Mouse (Mus musculus): ENCODE measurements around the gene Omp. TPM values are rescaled to one million over a fixed set of nuclear protein-coding genes. Genes with fewer than 3 reads are reported as not detected.
A peak's percentile ranks its signal among the peaks of the same experiment; 100 is the strongest.
"Not testable (repeated sequence)": the region's sequence is repeated elsewhere in the genome, so short reads cannot be mapped to it uniquely, and the experiment has no call there.

Gene Omp
- 0.56 and 0.62 TPM in 2 replicates for polyA plus RNA-seq (2015; fragmentation: Nextera tagmentation; extraction: Ambion mirVana)

DNA sequence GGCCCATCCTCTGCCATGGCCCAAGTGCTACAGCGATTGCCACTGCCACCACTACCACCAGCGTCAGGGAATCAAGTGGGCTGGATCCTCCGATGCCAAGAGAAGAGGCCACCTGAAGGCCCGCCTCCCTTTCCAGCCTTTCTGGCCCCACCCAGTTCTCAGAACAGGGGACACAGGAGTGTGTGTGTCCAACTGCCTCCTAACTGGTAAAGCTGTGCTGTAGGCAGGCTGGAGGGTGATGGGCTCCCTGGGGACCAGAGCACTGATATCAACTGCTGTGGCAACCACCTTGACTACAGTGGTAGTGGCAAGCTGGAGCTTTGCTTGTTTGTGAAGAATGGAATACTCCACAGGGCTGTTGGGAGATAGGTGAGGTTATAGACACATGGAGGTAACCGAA, at the start of gene Omp:
Omp (minus strand) TSS at position 101 of the 400 bp plus-strand sequence.
- Histone ChIP-seq H3K27ac (replicated peaks) (no peak within 1 kb of the TSS), H3K36me3 (no peaks in the 10 kb centered on the region), H3K9me3 (no peaks in the 10 kb centered on the region), H3K4me1 (replicated peaks) (peaks cover 29% of the 10 kb centered on the region), H3K4me2 (no peak within 1 kb of the TSS), H3K27me3 (no peaks in the 10 kb centered on the region), H3K9ac (no peak within 1 kb of the TSS), H3K4me3 (no peak within 1 kb of the TSS)
- WGBS: 86% methylated on average over 5 of the region's 5 CpGs
- ATAC-seq (ENCODE audit: low FRiP score, low read depth): no peak

DNA sequence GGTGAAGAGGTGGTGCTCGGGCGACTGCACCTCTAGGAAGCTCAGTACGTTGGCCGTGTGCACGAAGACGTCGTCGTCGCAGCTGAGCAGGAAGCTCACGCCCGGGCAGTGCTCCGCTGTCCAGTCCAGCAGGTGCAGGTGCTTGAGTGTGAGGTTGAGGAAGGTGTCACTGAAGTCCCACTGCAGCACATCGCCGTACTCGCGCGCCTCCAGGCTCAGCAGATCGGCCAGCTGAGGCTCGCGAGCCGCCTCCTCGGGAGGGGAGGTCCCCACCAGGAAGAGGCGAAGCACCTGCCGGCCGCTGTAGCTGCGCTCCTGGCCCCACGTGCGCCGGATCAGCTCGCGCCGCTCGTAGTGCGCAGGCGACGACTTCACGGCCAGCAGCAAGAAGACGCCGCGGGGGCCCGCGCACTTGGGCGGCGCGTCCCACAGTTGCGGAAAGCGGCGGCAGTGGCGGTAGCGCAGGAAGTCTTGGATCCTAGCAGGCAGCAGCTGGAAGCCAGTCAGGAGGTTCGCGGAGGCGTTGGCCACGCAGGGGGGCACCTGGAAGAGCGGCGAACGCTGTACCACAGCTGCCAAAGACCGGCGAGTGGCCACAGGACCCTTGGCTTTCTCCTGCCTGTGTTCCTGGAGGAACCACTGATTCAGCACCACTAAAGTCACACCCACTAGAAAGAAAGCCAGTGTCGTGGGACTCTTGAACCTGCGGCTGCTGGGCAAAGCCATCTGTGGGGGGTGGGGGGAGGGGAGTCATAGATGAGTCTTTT, 48.9 kb upstream of the Omp start:
- H3K27ac ChIP-seq (replicated peaks): no peak overlapping the region
- H3K4me1 ChIP-seq (replicated peaks): peaks cover 18% of the 10 kb centered on the region
- 2% methylated on average over 61 of the region's 61 CpGs for WGBS
- H3K9me3 ChIP-seq: no peaks in the 10 kb centered on the region
- H3K27me3 ChIP-seq: peaks cover 53% of the 10 kb centered on the region
- ATAC-seq (ENCODE audit: low FRiP score, low read depth): peak; percentile 59
- H3K4me3 ChIP-seq: peak overlapping the region; percentile 46
- H3K4me2 ChIP-seq: peak overlapping the region; percentile 95
- no peaks in the 10 kb centered on the region for H3K36me3 ChIP-seq
- H3K9ac ChIP-seq: peak overlapping the region; percentile 41

DNA sequence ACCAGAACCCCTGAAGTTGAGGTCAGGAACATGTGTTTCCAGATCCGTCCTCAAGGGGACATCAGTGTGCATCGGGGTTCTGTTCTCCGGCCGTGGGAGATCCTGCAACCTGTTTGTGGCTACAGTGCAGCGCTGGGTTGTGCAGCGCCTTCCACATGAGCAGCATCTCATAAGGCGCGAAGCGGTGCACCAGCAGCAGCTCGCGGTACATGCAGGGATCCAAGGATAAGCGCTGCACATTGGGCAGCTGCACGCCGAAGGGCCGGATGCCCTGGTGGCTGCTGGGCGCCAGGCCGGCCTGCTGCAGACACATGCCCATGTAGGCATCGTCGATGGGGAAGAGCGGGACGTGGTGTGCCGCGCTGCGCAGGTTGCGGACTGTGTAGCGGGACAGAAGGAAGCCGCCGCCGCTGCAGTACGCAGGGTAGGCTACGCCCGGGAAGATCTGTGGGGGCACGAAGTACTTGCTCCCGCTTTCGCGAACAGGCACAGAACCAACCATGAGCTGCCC, 48.3 kb upstream of the Omp start:
- Histone ChIP-seq H3K27me3 (peaks cover 51% of the 10 kb centered on the region), H3K4me1 (replicated peaks) (peaks cover 18% of the 10 kb centered on the region), H3K4me2 (peak overlapping the region; percentile 95), H3K4me3 (peak overlapping the region; percentile 46), H3K27ac (replicated peaks) (no peak overlapping the region), H3K9me3 (no peaks in the 10 kb centered on the region), H3K9ac (peak overlapping the region; percentile 41), H3K36me3 (no peaks in the 10 kb centered on the region)
- peak; percentile 73 for ATAC-seq (ENCODE audit: low FRiP score, low read depth)
- WGBS: 3% methylated on average over 36 of the region's 36 CpGs

DNA sequence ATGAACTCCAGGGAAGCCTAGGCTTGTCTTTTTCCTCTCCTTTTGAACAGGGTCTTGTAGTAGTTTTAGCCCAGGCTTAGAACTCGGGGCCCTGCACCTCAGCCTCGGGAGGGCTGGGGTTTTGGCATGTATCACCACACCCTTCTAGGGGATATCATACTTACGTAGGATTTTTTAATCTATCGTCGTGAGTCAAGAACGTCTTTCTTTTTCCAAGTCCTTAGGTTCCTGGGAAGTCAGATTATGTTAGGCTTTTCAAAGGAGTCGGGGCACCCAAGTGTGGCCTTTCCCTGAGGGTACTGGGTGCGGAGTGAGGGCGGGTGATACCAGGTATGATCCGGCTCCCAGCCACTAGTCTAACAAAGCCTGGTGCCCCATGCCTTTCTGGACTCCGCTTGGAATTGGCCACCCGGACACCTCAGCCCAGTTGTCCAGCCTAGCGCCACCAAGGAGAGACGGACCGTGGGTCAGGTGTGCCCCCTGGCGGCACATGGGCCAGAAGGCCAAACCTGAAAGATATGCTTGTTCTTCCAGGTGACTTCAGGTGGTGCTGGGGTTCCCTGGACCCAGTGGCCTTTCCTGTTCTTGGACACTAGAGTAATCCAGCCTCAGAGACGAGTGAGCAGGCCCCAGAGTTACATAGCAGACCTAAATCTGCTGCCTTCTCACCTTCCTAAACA, 46.4 kb upstream of the Omp start:
- Histone ChIP-seq H3K9ac (no peak overlapping the region), H3K4me3 (no peak overlapping the region), H3K9me3 (no peaks in the 10 kb centered on the region), H3K27me3 (peaks cover 42% of the 10 kb centered on the region), H3K4me2 (no peak overlapping the region), H3K4me1 (replicated peaks) (peaks cover 18% of the 10 kb centered on the region), H3K36me3 (no peaks in the 10 kb centered on the region), H3K27ac (replicated peaks) (no peak overlapping the region)
- WGBS: 71% methylated on average over 17 of the region's 17 CpGs
- ATAC-seq (ENCODE audit: low FRiP score, low read depth): no peak

DNA sequence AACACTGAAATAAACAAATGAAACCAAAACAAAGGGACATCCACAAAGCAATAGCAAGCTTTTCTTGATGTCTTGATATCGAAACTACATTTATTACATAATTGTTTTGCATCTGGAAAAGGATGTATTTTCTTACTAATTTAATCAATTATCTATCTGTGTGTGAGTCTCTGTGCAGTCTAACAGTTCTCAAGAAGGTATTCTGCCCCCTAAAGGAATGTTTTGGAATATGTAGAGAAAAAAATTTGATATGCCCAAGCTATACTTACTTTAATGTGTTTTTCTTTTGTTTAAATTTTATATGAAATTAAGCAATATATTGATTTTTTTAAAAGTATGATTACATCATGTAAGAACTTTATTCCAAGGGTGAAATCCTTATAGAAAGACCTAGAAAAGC, 45.3 kb upstream of the Omp start:
- Histone ChIP-seq H3K27ac (replicated peaks) (no peak overlapping the region), H3K27me3 (peaks cover 32% of the 10 kb centered on the region), H3K4me1 (replicated peaks) (peaks cover 18% of the 10 kb centered on the region), H3K9me3 (no peaks in the 10 kb centered on the region), H3K9ac (no peak overlapping the region), H3K4me2 (no peak overlapping the region), H3K4me3 (no peak overlapping the region), H3K36me3 (no peaks in the 10 kb centered on the region)
- no peak for ATAC-seq (ENCODE audit: low FRiP score, low read depth)
- WGBS: 90% methylated on average over 1 of the region's 1 CpGs

DNA sequence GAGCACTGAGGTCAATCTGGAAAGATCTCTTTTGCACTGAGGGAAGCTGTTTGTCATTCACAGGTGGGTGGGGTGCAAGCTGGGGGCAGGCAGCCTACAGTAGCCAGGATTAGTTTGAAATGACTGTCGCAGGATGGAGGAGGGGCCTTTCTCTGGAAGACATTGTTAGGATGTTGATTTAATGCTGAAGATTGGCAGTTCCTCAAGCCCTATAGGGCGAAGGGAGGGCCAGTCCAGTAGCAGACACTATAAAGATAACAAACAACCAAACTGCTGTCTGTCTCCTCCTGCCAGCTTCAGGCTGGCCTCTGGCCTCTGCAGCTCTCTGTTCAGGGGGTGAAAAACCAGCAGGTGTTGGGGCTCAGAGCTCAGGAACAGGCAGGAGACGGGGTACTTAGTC, 44.4 kb upstream of the Omp start:
- H3K27me3 ChIP-seq: peaks cover 26% of the 10 kb centered on the region
- H3K9ac ChIP-seq: no peak overlapping the region
- H3K36me3 ChIP-seq: no peaks in the 10 kb centered on the region
- 49% methylated on average over 3 of the region's 3 CpGs for WGBS
- no peaks in the 10 kb centered on the region for H3K9me3 ChIP-seq
- no peak for ATAC-seq (ENCODE audit: low FRiP score, low read depth)
- H3K4me1 ChIP-seq (replicated peaks): peaks cover 26% of the 10 kb centered on the region
- no peak overlapping the region for H3K4me2 ChIP-seq
- H3K27ac ChIP-seq (replicated peaks): no peak overlapping the region
- no peak overlapping the region for H3K4me3 ChIP-seq

DNA sequence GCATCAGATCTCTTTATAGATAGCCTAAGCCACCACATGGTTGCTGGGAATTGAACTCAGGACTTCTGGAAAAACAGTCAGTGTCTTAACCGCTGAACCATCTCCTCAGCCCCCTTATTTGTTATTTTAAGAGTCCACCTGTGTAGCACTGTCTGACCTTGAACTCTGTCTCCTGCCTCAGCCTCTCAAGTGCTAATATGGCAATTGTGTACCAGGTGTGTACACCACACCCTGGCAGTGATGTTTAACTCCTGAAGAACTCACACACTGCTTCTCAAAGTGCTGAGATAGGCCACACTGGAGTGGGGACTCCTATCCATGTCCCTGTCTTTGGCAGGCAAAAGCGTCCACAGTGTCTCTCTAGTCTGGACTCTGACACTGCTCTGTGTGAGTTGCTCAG, 43.4 kb upstream of the Omp start:
- Histone ChIP-seq H3K9ac (no peak overlapping the region), H3K27ac (replicated peaks) (no peak overlapping the region), H3K4me2 (no peak overlapping the region), H3K36me3 (no peaks in the 10 kb centered on the region), H3K4me3 (no peak overlapping the region), H3K27me3 (peaks cover 26% of the 10 kb centered on the region), H3K9me3 (no peaks in the 10 kb centered on the region), H3K4me1 (replicated peaks) (peaks cover 17% of the 10 kb centered on the region)
- no peak for ATAC-seq (ENCODE audit: low FRiP score, low read depth)
- 97% methylated on average over 2 of the region's 2 CpGs for WGBS

DNA sequence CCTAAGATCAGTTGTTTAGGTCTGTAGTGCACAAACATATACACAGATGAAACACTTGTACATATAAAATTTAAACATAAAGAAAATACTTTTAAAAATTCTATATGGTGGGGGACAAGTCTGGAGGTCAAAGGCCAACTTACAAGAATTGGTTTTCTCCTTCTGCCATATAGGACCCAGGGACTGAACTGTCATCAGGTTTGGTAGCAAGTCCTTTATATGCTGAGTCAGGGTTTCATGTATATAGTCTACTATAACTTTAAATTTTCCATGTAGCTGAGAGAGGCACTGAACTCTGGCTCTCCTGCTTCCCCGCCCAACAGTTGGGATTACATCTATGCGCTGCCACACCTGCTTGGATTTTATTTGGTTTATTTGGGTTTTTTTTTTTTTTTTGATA, 42.9 kb upstream of the Omp start:
- peaks cover 25% of the 10 kb centered on the region for H3K27me3 ChIP-seq
- WGBS: 94% methylated on average over 2 of the region's 2 CpGs
- H3K27ac ChIP-seq (replicated peaks): no peak overlapping the region
- H3K4me2 ChIP-seq: no peak overlapping the region
- no peak for ATAC-seq (ENCODE audit: low FRiP score, low read depth)
- no peak overlapping the region for H3K4me3 ChIP-seq
- H3K9me3 ChIP-seq: no peaks in the 10 kb centered on the region
- no peaks in the 10 kb centered on the region for H3K36me3 ChIP-seq
- peaks cover 13% of the 10 kb centered on the region for H3K4me1 ChIP-seq (replicated peaks)
- no peak overlapping the region for H3K9ac ChIP-seq

DNA sequence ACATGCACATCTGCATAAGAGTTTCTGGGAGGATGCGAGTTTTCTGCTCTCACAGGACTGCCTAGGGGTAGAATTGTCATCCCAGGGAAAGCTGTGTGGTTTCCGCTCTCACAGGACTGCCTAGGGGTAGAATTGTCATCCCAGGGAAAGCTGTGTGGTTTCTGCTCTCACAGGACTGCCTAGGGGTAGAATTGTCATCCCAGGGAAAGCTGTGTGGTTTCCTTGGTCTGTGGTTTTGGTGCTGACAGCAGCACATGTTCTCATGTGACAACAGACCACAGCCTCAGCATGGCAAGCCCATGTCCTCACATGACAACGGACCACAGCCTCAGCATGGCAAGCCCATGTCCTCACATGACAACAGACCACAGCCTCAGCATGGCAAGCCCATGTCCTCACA, 42.0 kb upstream of the Omp start:
- not testable (repeated sequence) for H3K4me1 ChIP-seq (replicated peaks); H3K9me3 ChIP-seq; H3K9ac ChIP-seq; H3K4me3 ChIP-seq; ATAC-seq (ENCODE audit: low FRiP score, low read depth); H3K36me3 ChIP-seq; H3K4me2 ChIP-seq
- Histone ChIP-seq H3K27me3 (peaks cover 16% of the 10 kb centered on the region), H3K27ac (replicated peaks) (0 out of 2 replicates have a peak overlapping the region, but pooled peaks have one; percentile 31)
- WGBS: 57% methylated on average over 3 of the region's 3 CpGs

DNA sequence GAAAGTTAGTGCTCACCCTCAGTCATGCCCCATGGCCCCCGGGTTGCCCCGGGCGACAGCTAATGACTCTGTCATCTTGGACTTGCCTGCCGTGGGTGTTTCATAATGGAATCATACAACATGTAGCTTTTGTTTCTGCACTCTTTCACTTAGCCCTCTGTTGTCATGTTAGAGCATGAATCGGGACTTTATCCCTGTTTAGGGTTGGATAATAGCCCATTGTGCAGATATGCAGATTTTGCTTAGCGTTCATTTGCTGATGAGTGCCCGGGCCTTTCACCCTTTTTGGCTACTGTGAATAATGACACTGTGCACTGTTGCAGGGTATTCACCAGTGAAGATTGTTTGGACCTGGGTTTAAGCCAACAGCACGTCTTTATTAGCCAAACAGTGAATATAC, 41.3 kb upstream of the Omp start:
- Histone ChIP-seq H3K27me3 (peaks cover 9% of the 10 kb centered on the region; the same call in 1 of the 2 replicates), H3K4me1 (replicated peaks) (peaks cover 8% of the 10 kb centered on the region), H3K4me2 (no peak overlapping the region), H3K9me3 (no peaks in the 10 kb centered on the region), H3K27ac (replicated peaks) (peak overlapping the region; percentile 46; the same call in 1 of the 2 replicates), H3K4me3 (no peak overlapping the region), H3K9ac (no peak overlapping the region), H3K36me3 (no peaks in the 10 kb centered on the region)
- ATAC-seq (ENCODE audit: low FRiP score, low read depth): peak; percentile 77
- WGBS: 18% methylated on average over 8 of the region's 8 CpGs

DNA sequence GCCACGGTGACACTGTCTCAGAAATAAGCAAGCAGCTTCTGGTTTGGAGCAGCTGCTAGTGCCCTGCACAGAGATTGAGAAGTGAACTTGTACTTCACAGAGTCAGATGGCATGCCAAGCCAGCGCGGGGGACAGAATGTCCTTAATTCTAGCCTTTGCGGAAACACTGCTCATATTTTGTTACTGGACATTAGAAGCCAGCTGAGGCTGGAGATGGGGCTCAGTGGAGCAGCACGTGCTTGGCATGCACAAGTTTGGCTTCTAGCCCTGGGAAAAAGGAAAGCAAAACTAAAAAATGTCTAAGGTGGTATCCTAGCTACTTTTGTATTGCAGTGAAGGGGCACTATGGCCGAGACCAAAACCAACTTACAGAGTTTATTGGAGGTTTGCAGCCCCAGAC, 40.0 kb upstream of the Omp start:
- Histone ChIP-seq H3K36me3 (no peaks in the 10 kb centered on the region), H3K4me2 (no peak overlapping the region), H3K27me3 (no peaks in the 10 kb centered on the region), H3K9me3 (no peaks in the 10 kb centered on the region), H3K4me1 (replicated peaks) (peaks cover 8% of the 10 kb centered on the region), H3K9ac (no peak overlapping the region), H3K4me3 (no peak overlapping the region), H3K27ac (replicated peaks) (peak overlapping the region; percentile 78)
- ATAC-seq (ENCODE audit: low FRiP score, low read depth): 0 out of 2 replicates have a peak, but pooled peaks have one; percentile 19
- 38% methylated on average over 6 of the region's 6 CpGs for WGBS

DNA sequence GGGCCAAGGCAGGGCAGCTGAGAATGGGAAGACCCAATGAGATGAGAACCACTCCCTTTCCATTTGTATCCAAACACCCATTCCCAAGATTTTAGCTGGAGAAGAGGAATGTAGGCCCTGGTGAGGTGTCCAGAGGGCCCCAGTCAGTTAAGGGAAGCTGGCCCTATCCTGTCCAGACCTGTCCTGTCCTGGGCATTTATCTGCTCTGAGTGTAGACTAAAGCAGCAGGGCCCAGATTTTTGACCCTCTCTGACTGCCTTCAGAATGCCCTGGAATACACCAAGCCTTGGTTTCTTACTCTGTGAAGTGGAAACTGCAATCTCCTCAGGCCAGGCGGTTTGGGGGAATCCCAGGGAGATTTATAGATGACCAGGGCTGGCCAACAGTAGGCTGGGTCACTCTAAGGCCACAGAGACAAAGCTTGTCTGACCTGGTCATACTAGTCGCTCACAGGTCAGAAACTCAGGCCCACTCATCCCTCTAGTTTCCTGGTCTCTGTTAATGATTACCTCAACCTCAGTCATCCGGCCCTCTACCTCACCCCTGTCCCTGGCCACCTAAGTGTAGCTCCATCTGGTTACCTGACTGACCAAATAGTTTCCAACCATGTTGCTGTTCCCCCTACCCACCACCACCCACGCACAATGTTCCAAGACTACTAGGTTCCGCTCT, 33.4 kb upstream of the Omp start:
- peak overlapping the region; percentile 23; the same call in 1 of the 2 replicates for H3K27ac ChIP-seq (replicated peaks)
- peak overlapping the region; percentile 76 for H3K9ac ChIP-seq
- peak overlapping the region; percentile 79 for H3K4me2 ChIP-seq
- no peaks in the 10 kb centered on the region for H3K36me3 ChIP-seq
- WGBS: 88% methylated on average over 5 of the region's 5 CpGs
- H3K27me3 ChIP-seq: no peaks in the 10 kb centered on the region
- H3K4me1 ChIP-seq (replicated peaks): peaks cover 25% of the 10 kb centered on the region
- peak; percentile 20; the same call in 1 of the 2 replicates for ATAC-seq (ENCODE audit: low FRiP score, low read depth)
- no peaks in the 10 kb centered on the region for H3K9me3 ChIP-seq
- H3K4me3 ChIP-seq: peak overlapping the region; percentile 82

Measured in hindbrain, embryonic 15.5 days (tissue).